Mouse (Mus musculus) thymus, postnatal 4 days (tissue): ENCODE measurements around the gene B4galt1.

ENCODE experiments used
- DNase-seq: peaks from one replicate; pipeline ENCODE4 v3.0.0; 2021

The B4galt1 gene

GRCm38 (mm10) chr4:40853565-40854386 lies at the start of gene B4galt1:
Gene B4galt1, minus strand, starts transcription at chr4:40854005.
- peak; percentile 100 for DNase-seq

- no peak for DNase-seq
Observed at GRCm38 (mm10) chr4:40900612-40901011, 46.8 kb upstream of the B4galt1 start.

- no peak for DNase-seq
Observed at GRCm38 (mm10) chr4:40900071-40900470, 46.3 kb upstream of the B4galt1 start.

GRCm38 (mm10) chr4:40899264-40899663 lies 45.5 kb upstream of the B4galt1 start:
- DNase-seq: no peak

- DNase-seq: no peak
Observed at GRCm38 (mm10) chr4:40898476-40899044, 44.8 kb upstream of the B4galt1 start.

GRCm38 (mm10) chr4:40895646-40896045 lies 41.8 kb upstream of the B4galt1 start:
- no peak for DNase-seq

GRCm38 (mm10) chr4:40895118-40895517 lies 41.3 kb upstream of the B4galt1 start:
- DNase-seq: no peak

- no peak for DNase-seq
Observed at GRCm38 (mm10) chr4:40891206-40891605, 37.4 kb upstream of the B4galt1 start.

GRCm38 (mm10) chr4:40889983-40890382 lies 36.2 kb upstream of the B4galt1 start:
- DNase-seq: no peak

GRCm38 (mm10) chr4:40889252-40889651 lies 35.4 kb upstream of the B4galt1 start:
- no peak for DNase-seq

GRCm38 (mm10) chr4:40888839-40889238 lies 35.0 kb upstream of the B4galt1 start:
- no peak for DNase-seq

- DNase-seq: no peak
Observed at GRCm38 (mm10) chr4:40885883-40886282, 32.1 kb upstream of the B4galt1 start.

- no peak for DNase-seq
Observed at GRCm38 (mm10) chr4:40885166-40885525, 31.3 kb upstream of the B4galt1 start.

- no peak for DNase-seq
Observed at GRCm38 (mm10) chr4:40884282-40885165, 30.7 kb upstream of the B4galt1 start.

GRCm38 (mm10) chr4:40883200-40883599 lies 29.4 kb upstream of the B4galt1 start:
- DNase-seq: peak; percentile 48

GRCm38 (mm10) chr4:40877528-40877927 lies 23.7 kb upstream of the B4galt1 start:
- no peak for DNase-seq

- peak; percentile 66 for DNase-seq
Observed at GRCm38 (mm10) chr4:40876814-40877371, 23.1 kb upstream of the B4galt1 start.

GRCm38 (mm10) chr4:40875842-40876241 lies 22.0 kb upstream of the B4galt1 start:
- peak; percentile 72 for DNase-seq

GRCm38 (mm10) chr4:40874794-40875552 lies 21.2 kb upstream of the B4galt1 start:
- no peak for DNase-seq

GRCm38 (mm10) chr4:40874151-40874600 lies 20.4 kb upstream of the B4galt1 start:
- no peak for DNase-seq

GRCm38 (mm10) chr4:40873320-40873719 lies 19.5 kb upstream of the B4galt1 start:
- DNase-seq: no peak

- no peak for DNase-seq
Observed at GRCm38 (mm10) chr4:40872129-40872528, 18.3 kb upstream of the B4galt1 start.
